In genomic region chr11:103804804-103805203, GRCm38 (mm10) we compare ENCODE assay signal across 22 mouse cellular contexts. TPM values are rescaled to one million over a fixed set of nuclear protein-coding genes. Genes with fewer than 3 reads are reported as not detected.
DNase-seq lines count a peak whose midpoint lies in the region; ATAC-seq and TF ChIP-seq lines count a peak whose summit lies in the region.
"Had no signal": no experiment of that assay in that cellular context is flagged by ENCODE, and none has a peak within 500 bp of the region (broad histone marks: within the 10 kb centered on the region; RNA-seq: fewer than 3 reads in every experiment).

No protein-coding gene starts in this region.

- H3K27me3 ChIP-seq in hindbrain, postnatal 0 days (ENCODE audit: insufficient read depth, low read length): no peaks in the 10 kb centered on the region
- H3K27me3 ChIP-seq in hindbrain, embryonic 11.5 days (ENCODE audit: control insufficient read depth, insufficient read depth, low read length): peaks cover 12% of the 10 kb centered on the region; the same call in 1 of the 2 replicates
- H3K27me3 ChIP-seq in embryonic facial prominence, embryonic 10.5 days (replicated peaks; ENCODE audit: low read depth, poor library complexity, severe bottlenecking): peaks cover 95% of the 10 kb centered on the region
- peaks cover 29% of the 10 kb centered on the region for H3K27me3 ChIP-seq in myocyte (ENCODE audit: control insufficient read depth, insufficient read depth, insufficient read length)
- H3K27me3 ChIP-seq in midbrain, embryonic 13.5 days: no peaks in the 10 kb centered on the region

- H3K36me3 ChIP-seq in hindbrain, postnatal 0 days (ENCODE audit: insufficient read depth, low read length): no peaks in the 10 kb centered on the region
- no peaks in the 10 kb centered on the region for H3K36me3 ChIP-seq in hindbrain, embryonic 11.5 days (ENCODE audit: control insufficient read depth, insufficient read depth, low read length)
- no peaks in the 10 kb centered on the region for H3K36me3 ChIP-seq in embryonic facial prominence, embryonic 10.5 days (replicated peaks)
- no peaks in the 10 kb centered on the region for H3K36me3 ChIP-seq in myocyte (ENCODE audit: control insufficient read depth, insufficient read depth)
- H3K36me3 ChIP-seq in midbrain, embryonic 13.5 days: no peaks in the 10 kb centered on the region
- H3K36me3 ChIP-seq: G1E had no signal

- H3K4me2 ChIP-seq in hindbrain, postnatal 0 days (ENCODE audit: low read depth, low read length): no peak overlapping the region
- no peak overlapping the region for H3K4me2 ChIP-seq in hindbrain, embryonic 11.5 days (replicated peaks; ENCODE audit: low read depth, low read length)
- peak overlapping the region; percentile 58 for H3K4me2 ChIP-seq in myocyte (ENCODE audit: low read depth)
- H3K4me2 ChIP-seq in midbrain, embryonic 13.5 days (replicated peaks): no peak overlapping the region

- H3K79me2 ChIP-seq in myocyte (ENCODE audit: control insufficient read depth, insufficient read depth): no peaks in the 10 kb centered on the region

- H3K27ac ChIP-seq in hindbrain, postnatal 0 days: 0 out of 2 replicates have a peak overlapping the region, but pooled peaks have one; percentile 36
- H3K27ac ChIP-seq in hindbrain, embryonic 11.5 days (ENCODE audit: low read depth, low read length): no peak overlapping the region
- peak overlapping the region; percentile 4; the same call in 1 of the 2 replicates for H3K27ac ChIP-seq in embryonic facial prominence, embryonic 10.5 days (replicated peaks)
- no peak overlapping the region for H3K27ac ChIP-seq in midbrain, embryonic 13.5 days

- no peak for TF ChIP-seq POLR2A in myocyte (IDR thresholded peaks at IDR 0.05; ENCODE audit: insufficient read length, low read depth)

- no peak for ATAC-seq in hindbrain, postnatal 0 days
- no peak for ATAC-seq in hindbrain, embryonic 11.5 days (ENCODE audit: low FRiP score)
- ATAC-seq in midbrain, embryonic 13.5 days: no peak
- ATAC-seq: activated CD4-positive, CD25-positive, alpha-beta regulatory T cell, adult 4 months; CD4-positive, CD25-positive, alpha-beta regulatory T cell, adult 4 months; Patski had no signal

- H3ac ChIP-seq in myocyte (ENCODE audit: control insufficient read depth, insufficient read length): no peak overlapping the region

- H3K4me1 ChIP-seq in hindbrain, postnatal 0 days (ENCODE audit: insufficient read depth, low read length): peaks cover 11% of the 10 kb centered on the region
- peaks cover 14% of the 10 kb centered on the region; the same call in 1 of the 2 replicates for H3K4me1 ChIP-seq in hindbrain, embryonic 11.5 days (replicated peaks; ENCODE audit: control insufficient read depth, insufficient read depth, low read length)
- peaks cover 21% of the 10 kb centered on the region for H3K4me1 ChIP-seq in embryonic facial prominence, embryonic 10.5 days
- H3K4me1 ChIP-seq in midbrain, embryonic 13.5 days (replicated peaks): peaks cover 34% of the 10 kb centered on the region

- TF ChIP-seq CTCF in hindbrain, postnatal 0 days (IDR thresholded peaks at IDR 0.05; ENCODE audit: low read depth): no peak

- WGBS in hindbrain, postnatal 0 days: 70% methylated on average over 4 of the region's 4 CpGs
- 57% methylated on average over 4 of the region's 4 CpGs for WGBS in hindbrain, embryonic 11.5 days
- 69% methylated on average over 4 of the region's 4 CpGs for WGBS in embryonic facial prominence, embryonic 10.5 days
- 79% methylated on average over 4 of the region's 4 CpGs for WGBS in midbrain, embryonic 13.5 days

- H3K4me3 ChIP-seq in hindbrain, postnatal 0 days (ENCODE audit: low read length): no peak overlapping the region
- H3K4me3 ChIP-seq in hindbrain, embryonic 11.5 days (ENCODE audit: low read depth, low read length): no peak overlapping the region
- no peak overlapping the region for H3K4me3 ChIP-seq in embryonic facial prominence, embryonic 10.5 days
- H3K4me3 ChIP-seq in myocyte: no peak overlapping the region
- H3K4me3 ChIP-seq in midbrain, embryonic 13.5 days (replicated peaks): no peak overlapping the region

- H3K9ac ChIP-seq in hindbrain, postnatal 0 days (replicated peaks; ENCODE audit: low read length): no peak overlapping the region
- no peak overlapping the region for H3K9ac ChIP-seq in hindbrain, embryonic 11.5 days (ENCODE audit: low read depth, low read length)
- no peak overlapping the region for H3K9ac ChIP-seq in midbrain, embryonic 13.5 days (replicated peaks)

- H3K9me3 ChIP-seq in hindbrain, postnatal 0 days (ENCODE audit: low read length): no peaks in the 10 kb centered on the region
- no peaks in the 10 kb centered on the region for H3K9me3 ChIP-seq in hindbrain, embryonic 11.5 days (ENCODE audit: control insufficient read depth, low read length)
- peaks cover 13% of the 10 kb centered on the region; the same call in 1 of the 2 replicates for H3K9me3 ChIP-seq in embryonic facial prominence, embryonic 10.5 days
- no peaks in the 10 kb centered on the region for H3K9me3 ChIP-seq in midbrain, embryonic 13.5 days

- peak; percentile 17 for DNase-seq in cerebellum, adult 9-11 months
- no peak for DNase-seq in cerebellum, adult 11 months
- DNase-seq in hindbrain, postnatal 0 days (ENCODE audit: low spot score): no peak
- DNase-seq in hindbrain, embryonic 11.5 days (ENCODE audit: low spot score): no peak
- DNase-seq in embryonic facial prominence, embryonic 10.5 days (ENCODE audit: low spot score): no peak
- DNase-seq in adrenal gland, adult (ENCODE audit: inconsistent age in 2 of 2, low spot score in 1 of 2): no peak
- DNase-seq: adrenal gland, adult 2 months; adrenal gland, adult 8-10 months; adrenal gland, postnatal 10 days; adrenal gland, postnatal 14 days; adrenal gland, postnatal 25 days; adrenal gland, postnatal 36 days; B cell, adult 2 months had no signal

TF ChIP-seq in myocyte, 11 proteins besides CTCF, POLR2A, EP300 and RAD21:
- TF ChIP-seq MYOD1 (IDR thresholded peaks at IDR 0.05; ENCODE audit: control insufficient read depth in 1 of 3, insufficient read length in 2 of 3, low read depth in 2 of 3) (peak in 2 of 3 experiments; percentile 62 to 92), POLR2AphosphoS2 (IDR thresholded peaks at IDR 0.05; ENCODE audit: insufficient read length, low read depth) (no peak), MYOG (IDR thresholded peaks at IDR 0.05; ENCODE audit: control insufficient read depth in 1 of 3, insufficient read depth in 1 of 3, insufficient read length in 2 of 3, low read depth in 2 of 3) (peak in 2 of 3 experiments; percentile 80 to 84)

RNA-seq across cellular contexts. Expression of gene Wnt3, which starts 30.9 kb away (rescaled TPM):
- 9.0 and 12.5 TPM in 2 replicates for total RNA-seq in hindbrain, postnatal 0 days (2014; rRNA removed)
- polyA plus RNA-seq in hindbrain, postnatal 0 days (2015; fragmentation: Nextera tagmentation; extraction: Ambion mirVana): 11.1 and 11.6 TPM in 2 replicates
- polyA plus RNA-seq in hindbrain, embryonic 11.5 days (2014; fragmentation: Nextera tagmentation; extraction: Ambion mirVana): 9.8 and 10.8 TPM in 2 replicates
- 3.7 and 4.3 TPM in 2 replicates for polyA plus RNA-seq in embryonic facial prominence, embryonic 10.5 days (2016; fragmentation: Nextera tagmentation; extraction: Ambion mirVana)
- polyA plus RNA-seq in myocyte (2012; fragmentation: generic; extraction: Trizol): 0.04 TPM
- polyA plus RNA-seq in midbrain, embryonic 13.5 days (2015; fragmentation: Nextera tagmentation; extraction: Ambion mirVana): 15.7 and 18.6 TPM in 2 replicates
- total RNA-seq: MEL had no signal
- polyA plus RNA-seq: adrenal gland, adult 2 months; G1E; Patski had no signal

RNA-seq across cellular contexts. Expression of gene Wnt9b, which starts 55.2 kb away (rescaled TPM):
- total RNA-seq in hindbrain, postnatal 0 days (2014; rRNA removed): 2.6 and 2.7 TPM in 2 replicates
- polyA plus RNA-seq in hindbrain, postnatal 0 days (2015; fragmentation: Nextera tagmentation; extraction: Ambion mirVana): 0.86 and 1.0 TPM in 2 replicates
- 0.36 and 0.39 TPM in 2 replicates for polyA plus RNA-seq in hindbrain, embryonic 11.5 days (2014; fragmentation: Nextera tagmentation; extraction: Ambion mirVana)
- 4.5 and 5.3 TPM in 2 replicates for polyA plus RNA-seq in embryonic facial prominence, embryonic 10.5 days (2016; fragmentation: Nextera tagmentation; extraction: Ambion mirVana)
- not detected for polyA plus RNA-seq in myocyte (2012; fragmentation: generic; extraction: Trizol)
- polyA plus RNA-seq in midbrain, embryonic 13.5 days (2015; fragmentation: Nextera tagmentation; extraction: Ambion mirVana): 0.50 and 0.52 TPM in 2 replicates
- total RNA-seq: CH12.LX, MEL had no signal
- polyA plus RNA-seq: activated CD4-positive, CD25-positive, alpha-beta regulatory T cell, adult 4 months; C2C12; CD4-positive, CD25-positive, alpha-beta regulatory T cell, adult 4 months; G1E; Patski had no signal

Comparison
In these comparisons a context has a peak if more than half of its experiments do, and no peak if none do; other contexts are left out.
1. H3K27ac ChIP-seq: peak in hindbrain, postnatal 0 days (single experiment) and embryonic facial prominence, embryonic 10.5 days (single experiment); none in hindbrain, embryonic 11.5 days (single experiment) and midbrain, embryonic 13.5 days (single experiment).